Mouse (Mus musculus): Measurements from ENCODE around the gene Eif3j1. TPM values are rescaled to one million over a fixed set of nuclear protein-coding genes. Genes with fewer than 3 reads are reported as not detected.
A peak's percentile ranks its signal among the peaks of the same experiment; 100 is the strongest.

Eif3j1 gene
- polyA plus RNA-seq, 1 experiment from 2014 or later: 10.0 TPM

- peak overlapping the region; percentile 92 for H3K27ac ChIP-seq (ENCODE audit: low read length)
- TF ChIP-seq CTCF (IDR thresholded peaks at IDR 0.05) (peak; percentile 20; the same call in 1 of the 2 replicates), EP300 (IDR thresholded peaks at IDR 0.05) (no peak)
- ATAC-seq: peak; percentile 34
- no peaks in the 10 kb centered on the region for H3K27me3 ChIP-seq (replicated peaks; ENCODE audit: insufficient read depth, low read length)
- no peaks in the 10 kb centered on the region for H3K36me3 ChIP-seq (ENCODE audit: insufficient read depth, low read length)
- H3K4me3 ChIP-seq (ENCODE audit: low read depth, low read length): peak overlapping the region; percentile 81
- peaks cover 7% of the 10 kb centered on the region; the same call in 1 of the 2 replicates for H3K4me1 ChIP-seq (ENCODE audit: insufficient read depth, low read depth, low read length)
- H3K4me2 ChIP-seq (replicated peaks; ENCODE audit: low read depth, low read length): peak overlapping the region; percentile 64
- 2% methylated on average over 59 of the region's 71 CpGs for WGBS
- no peaks in the 10 kb centered on the region for H3K9me3 ChIP-seq (ENCODE audit: low read length)
- DNase-seq (ENCODE audit: low spot score): peak; percentile 53
- peak overlapping the region; percentile 77 for H3K9ac ChIP-seq (replicated peaks; ENCODE audit: low read depth)
Observed at GRCm38 (mm10) chr2:122028756-122029700, 682 bp downstream of the Eif3j1 start.

DNA sequence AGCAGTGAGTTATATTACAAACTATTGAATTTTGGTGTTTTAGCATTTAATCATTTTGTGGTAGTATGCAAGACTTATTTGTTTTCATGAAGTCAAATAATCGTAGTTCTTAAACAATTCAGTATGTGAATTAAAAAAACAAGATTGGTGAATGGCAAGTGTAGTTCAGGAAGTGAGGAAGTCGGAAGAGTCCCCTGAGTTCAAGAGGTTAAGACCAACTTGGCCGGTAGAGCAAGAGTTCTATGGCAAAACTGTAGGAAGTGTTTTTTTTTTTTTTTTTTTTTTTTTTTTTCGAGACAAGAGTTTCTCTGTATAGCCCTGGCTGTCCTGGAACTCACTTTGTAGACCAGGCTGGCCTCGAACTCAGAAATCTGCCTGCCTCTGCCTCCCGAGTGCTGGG lies 3.6 kb downstream of the Eif3j1 start:
- Histone ChIP-seq H3K9me3 (ENCODE audit: low read length) (no peaks in the 10 kb centered on the region), H3K4me3 (ENCODE audit: low read depth, low read length) (no peak overlapping the region), H3K9ac (replicated peaks; ENCODE audit: low read depth) (no peak overlapping the region), H3K36me3 (ENCODE audit: insufficient read depth, low read length) (no peaks in the 10 kb centered on the region), H3K27ac (ENCODE audit: low read length) (no peak overlapping the region), H3K4me1 (ENCODE audit: insufficient read depth, low read depth, low read length) (peaks cover 7% of the 10 kb centered on the region; the same call in 1 of the 2 replicates), H3K27me3 (replicated peaks; ENCODE audit: insufficient read depth, low read length) (no peaks in the 10 kb centered on the region), H3K4me2 (replicated peaks; ENCODE audit: low read depth, low read length) (no peak overlapping the region)
- 67% methylated on average over 6 of the region's 6 CpGs for WGBS
- no peak for TF ChIP-seq EP300 (IDR thresholded peaks at IDR 0.05)
- TF ChIP-seq CTCF (IDR thresholded peaks at IDR 0.05): no peak
- ATAC-seq (no peak), DNase-seq (ENCODE audit: low spot score) (no peak)

GRCm38 (mm10) chr2:122036064-122036463 lies 7.7 kb downstream of the Eif3j1 start:
- TF ChIP-seq CTCF (IDR thresholded peaks at IDR 0.05): no peak
- TF ChIP-seq EP300 (IDR thresholded peaks at IDR 0.05): no peak
- Histone ChIP-seq H3K27ac (ENCODE audit: low read length) (no peak overlapping the region), H3K4me3 (ENCODE audit: low read depth, low read length) (no peak overlapping the region), H3K36me3 (ENCODE audit: insufficient read depth, low read length) (no peaks in the 10 kb centered on the region), H3K9me3 (ENCODE audit: low read length) (no peaks in the 10 kb centered on the region), H3K4me2 (replicated peaks; ENCODE audit: low read depth, low read length) (no peak overlapping the region), H3K4me1 (ENCODE audit: insufficient read depth, low read depth, low read length) (no peaks in the 10 kb centered on the region), H3K27me3 (replicated peaks; ENCODE audit: insufficient read depth, low read length) (no peaks in the 10 kb centered on the region), H3K9ac (replicated peaks; ENCODE audit: low read depth) (no peak overlapping the region)
- DNase-seq (ENCODE audit: low spot score) (no peak), ATAC-seq (no peak)
- 92% methylated on average over 3 of the region's 3 CpGs for WGBS

DNA sequence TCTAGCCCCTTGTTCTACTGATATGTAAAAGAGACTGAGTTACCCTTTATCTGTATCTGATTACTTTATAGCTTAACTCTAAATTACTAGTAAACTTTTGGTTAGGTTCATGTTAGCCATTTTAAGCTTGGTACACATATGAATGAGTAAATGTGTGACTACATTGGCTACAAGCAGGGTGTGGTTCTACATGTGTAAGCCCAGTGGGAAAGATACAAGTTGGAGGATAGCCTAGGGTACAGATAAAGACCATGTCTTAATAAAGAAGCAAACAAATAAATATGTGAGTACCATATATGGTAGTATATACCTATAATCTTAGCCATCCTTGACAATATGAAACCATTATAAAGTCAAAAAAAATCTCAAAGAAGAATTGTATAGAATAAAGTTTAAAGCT lies 15.6 kb downstream of the Eif3j1 start:
- Histone ChIP-seq H3K27ac (ENCODE audit: low read length) (no peak overlapping the region), H3K4me2 (replicated peaks; ENCODE audit: low read depth, low read length) (no peak overlapping the region), H3K4me3 (ENCODE audit: low read depth, low read length) (no peak overlapping the region), H3K27me3 (replicated peaks; ENCODE audit: insufficient read depth, low read length) (no peaks in the 10 kb centered on the region), H3K9me3 (ENCODE audit: low read length) (no peaks in the 10 kb centered on the region), H3K9ac (replicated peaks; ENCODE audit: low read depth) (no peak overlapping the region), H3K4me1 (ENCODE audit: insufficient read depth, low read depth, low read length) (no peaks in the 10 kb centered on the region), H3K36me3 (ENCODE audit: insufficient read depth, low read length) (peaks cover 15% of the 10 kb centered on the region; the same call in 1 of the 2 replicates)
- TF ChIP-seq CTCF (IDR thresholded peaks at IDR 0.05) (no peak), EP300 (IDR thresholded peaks at IDR 0.05) (no peak)
- DNase-seq (ENCODE audit: low spot score): no peak
- no peak for ATAC-seq

DNA sequence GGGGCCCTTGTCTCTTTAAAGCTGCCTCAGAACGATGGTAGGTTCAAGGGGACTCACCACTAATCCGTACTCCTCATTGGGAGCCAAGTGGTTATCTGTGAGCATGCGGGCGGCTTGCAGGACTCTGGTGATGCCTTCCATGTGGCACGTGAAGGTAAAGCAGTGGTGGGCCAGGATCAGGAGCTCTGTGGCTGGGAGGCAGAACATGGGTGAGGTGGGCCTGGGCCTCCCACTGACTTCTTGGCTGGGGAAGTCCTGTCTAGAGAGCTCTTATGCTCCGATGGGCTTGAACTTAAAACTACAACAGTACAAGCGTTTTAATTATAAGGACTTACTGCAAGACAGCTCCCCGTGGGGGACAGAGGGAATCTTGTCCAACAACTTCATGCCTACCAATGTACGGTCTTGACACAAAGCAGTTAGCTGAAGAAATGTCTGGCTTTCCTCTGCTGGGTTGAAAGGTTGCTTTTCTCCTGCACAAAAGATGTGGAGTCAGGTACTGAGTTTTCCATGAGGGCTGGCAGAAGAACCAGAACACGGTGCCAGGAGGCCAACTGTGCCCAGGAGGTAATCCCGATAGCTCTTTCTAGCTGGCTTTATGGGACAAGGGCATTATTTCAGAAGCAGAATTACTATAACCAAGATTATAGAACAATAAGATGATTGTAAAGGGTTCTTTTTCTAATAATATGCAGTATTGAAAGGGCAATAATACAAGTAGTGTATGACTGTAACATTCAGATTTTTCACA lies 31.2 kb downstream of the Eif3j1 start:
- 88% methylated on average over 11 of the region's 11 CpGs for WGBS
- no peak overlapping the region for H3K27ac ChIP-seq (ENCODE audit: low read length)
- H3K4me1 ChIP-seq (ENCODE audit: insufficient read depth, low read depth, low read length): no peaks in the 10 kb centered on the region
- H3K4me3 ChIP-seq (ENCODE audit: low read depth, low read length): no peak overlapping the region
- ATAC-seq (no peak), DNase-seq (ENCODE audit: low spot score) (no peak)
- no peak overlapping the region for H3K4me2 ChIP-seq (replicated peaks; ENCODE audit: low read depth, low read length)
- peaks cover 26% of the 10 kb centered on the region; the same call in 1 of the 2 replicates for H3K36me3 ChIP-seq (ENCODE audit: insufficient read depth, low read length)
- H3K9me3 ChIP-seq (ENCODE audit: low read length): no peaks in the 10 kb centered on the region
- no peak overlapping the region for H3K9ac ChIP-seq (replicated peaks; ENCODE audit: low read depth)
- H3K27me3 ChIP-seq (replicated peaks; ENCODE audit: insufficient read depth, low read length): no peaks in the 10 kb centered on the region
- no peak for TF ChIP-seq EP300 (IDR thresholded peaks at IDR 0.05)
- no peak for TF ChIP-seq CTCF (IDR thresholded peaks at IDR 0.05)

Measured in lung, postnatal 0 days (tissue).